Mouse (Mus musculus) intestine, postnatal 0 days (tissue): ENCODE results near the gene Drd1. TPM values are rescaled to one million over a fixed set of nuclear protein-coding genes. Genes with fewer than 3 reads are reported as not detected.

Source experiments
- ATAC-seq: fragments of 200-750 bp; cut with Nextera tagmentation; 2 replicates; pipeline ENCODE4 v1.8.0; 2017; ENCODE audit warnings: mild to moderate bottlenecking, moderate TSS enrichment, moderate library complexity
- H3K27ac ChIP-seq: fragments of 300-500 bp; sonication (generic); 2 replicates; pipeline ENCODE4 v1.5.1; 2014; ENCODE audit warnings: mild to moderate bottlenecking, low read depth, low read length, moderate library complexity
- H3K27me3 ChIP-seq: fragments of 300-500 bp; sonication (generic); replicated peaks from 2 replicates; pipeline ENCODE4 v1.6.1; 2014; ENCODE audit warnings: low read length, mixed read lengths; ENCODE audit not compliant: control insufficient read depth, insufficient read depth
- H3K36me3 ChIP-seq: fragments of 300-500 bp; sonication (generic); 2 replicates; pipeline ENCODE4 v1.6.1; 2014; ENCODE audit warnings: mild to moderate bottlenecking, moderate library complexity; ENCODE audit not compliant: control insufficient read depth, insufficient read depth
- H3K4me1 ChIP-seq: fragments of 300-500 bp; sonication (generic); replicated peaks from 2 replicates; pipeline ENCODE4 v1.6.1; 2014; ENCODE audit warnings: antibody characterized with exemption, low read length, mixed read lengths; ENCODE audit not compliant: control insufficient read depth, insufficient read depth
- H3K4me2 ChIP-seq: fragments of 300-500 bp; sonication (generic); replicated peaks from 2 replicates; pipeline ENCODE4 v1.6.1; 2014; ENCODE audit warnings: low read depth, mild to moderate bottlenecking, moderate library complexity
- H3K4me3 ChIP-seq: fragments of 300-500 bp; sonication (generic); 2 replicates; pipeline ENCODE4 v1.5.1; 2014; ENCODE audit warnings: low read depth, low read length
- H3K9ac ChIP-seq: fragments of 300-500 bp; sonication (generic); 2 replicates; pipeline ENCODE4 v1.6.1; 2014; ENCODE audit warnings: mild to moderate bottlenecking, low read depth, low read length
- H3K9me3 ChIP-seq: fragments of 300-500 bp; sonication (generic); 2 replicates; pipeline ENCODE4 v1.6.1; 2016; ENCODE audit warnings: mixed run types; ENCODE audit not compliant: control insufficient read depth
- CTCF ChIP-seq: sonication (generic); IDR thresholded peaks from 2 replicates; pipeline ENCODE4 v1.5.1; 2016; ENCODE audit warnings: low read depth, mild to moderate bottlenecking, control low read depth, antibody characterized with exemption, moderate library complexity
- WGBS: fragments of 180-500 bp; shearing (Covaris S2); extraction: QIAGEN DNeasy Blood & Tissue Kit; methylation state at CpG from one replicate; pipeline ENCODE4 v1.1.7; 2014; 5-methylcytosine and 5-hydroxymethylcytosine counted together
- polyA plus RNA-seq: library from polyadenylated mRNA; unstranded; fragments of >200 nt; fragmentation: Nextera tagmentation; extraction: Ambion mirVana; gene quantifications from 2 replicates; pipeline ENCODE4 v1.2.1, GENCODE M21; 2015

Gene Drd1
- polyA plus RNA-seq, 1 experiment from 2014 or later: 0.20 TPM

GRCm38 (mm10) chr13:54071606-54072331, 16.3 kb upstream of the Drd1 start, which contains the start of gene Sfxn1:
Sfxn1 (plus strand) TSS chr13:54071869.
- Histone ChIP-seq H3K4me2 (peak within 1 kb of the TSS; percentile 79), H3K27ac (peak within 1 kb of the TSS; percentile 82), H3K9ac (peak within 1 kb of the TSS; percentile 85), H3K9me3 (no peaks in the 10 kb centered on the region), H3K4me1 (no peaks in the 10 kb centered on the region), H3K36me3 (no peaks in the 10 kb centered on the region), H3K27me3 (no peaks in the 10 kb centered on the region), H3K4me3 (peak within 1 kb of the TSS; percentile 85)
- ATAC-seq: peak; percentile 84
- WGBS: under 1% methylated on average over 69 of the region's 74 CpGs
- no peak for TF ChIP-seq CTCF

GRCm38 (mm10) chr13:54071011-54071410, 15.5 kb upstream of the Drd1 start:
- 91% methylated on average over 9 of the region's 9 CpGs for WGBS
- no peak for ATAC-seq
- Histone ChIP-seq H3K27me3 (no peaks in the 10 kb centered on the region), H3K27ac (no peak overlapping the region), H3K4me3 (no peak overlapping the region), H3K4me2 (no peak overlapping the region), H3K36me3 (no peaks in the 10 kb centered on the region), H3K9me3 (no peaks in the 10 kb centered on the region), H3K4me1 (no peaks in the 10 kb centered on the region), H3K9ac (no peak overlapping the region)
- TF ChIP-seq CTCF: no peak

- no peak overlapping the region for H3K27ac ChIP-seq
- no peaks in the 10 kb centered on the region for H3K36me3 ChIP-seq
- no peak overlapping the region for H3K4me3 ChIP-seq
- 34% methylated on average over 6 of the region's 6 CpGs for WGBS
- H3K9ac ChIP-seq: no peak overlapping the region
- H3K4me1 ChIP-seq: no peaks in the 10 kb centered on the region
- no peaks in the 10 kb centered on the region for H3K9me3 ChIP-seq
- H3K4me2 ChIP-seq: no peak overlapping the region
- 0 out of 2 replicates have a peak, but pooled peaks have one; percentile 34 for ATAC-seq
- no peaks in the 10 kb centered on the region for H3K27me3 ChIP-seq
- TF ChIP-seq CTCF: no peak
Measured at GRCm38 (mm10) chr13:54067617-54068166, 12.2 kb upstream of the Drd1 start.

GRCm38 (mm10) chr13:54066081-54066746, 10.7 kb upstream of the Drd1 start:
- no peaks in the 10 kb centered on the region for H3K27me3 ChIP-seq
- H3K9me3 ChIP-seq: no peaks in the 10 kb centered on the region
- H3K4me3 ChIP-seq: no peak overlapping the region
- no peaks in the 10 kb centered on the region for H3K36me3 ChIP-seq
- no peak overlapping the region for H3K27ac ChIP-seq
- no peak overlapping the region for H3K4me2 ChIP-seq
- TF ChIP-seq CTCF: no peak
- no peaks in the 10 kb centered on the region for H3K4me1 ChIP-seq
- 55% methylated on average over 3 of the region's 3 CpGs for WGBS
- H3K9ac ChIP-seq: no peak overlapping the region
- no peak for ATAC-seq

- Histone ChIP-seq H3K4me3 (no peak overlapping the region), H3K27ac (no peak overlapping the region), H3K9me3 (no peaks in the 10 kb centered on the region), H3K27me3 (no peaks in the 10 kb centered on the region), H3K36me3 (no peaks in the 10 kb centered on the region), H3K9ac (no peak overlapping the region), H3K4me2 (no peak overlapping the region), H3K4me1 (no peaks in the 10 kb centered on the region)
- ATAC-seq: no peak
- TF ChIP-seq CTCF: peak; percentile 68
- 3% methylated on average over 3 of the region's 3 CpGs for WGBS
Measured at GRCm38 (mm10) chr13:54063292-54063691, 7.8 kb upstream of the Drd1 start.

GRCm38 (mm10) chr13:54062068-54062467, 6.6 kb upstream of the Drd1 start:
- Histone ChIP-seq H3K27ac (no peak overlapping the region), H3K27me3 (no peaks in the 10 kb centered on the region), H3K4me1 (no peaks in the 10 kb centered on the region), H3K36me3 (no peaks in the 10 kb centered on the region), H3K4me2 (no peak overlapping the region), H3K4me3 (no peak overlapping the region), H3K9me3 (no peaks in the 10 kb centered on the region), H3K9ac (no peak overlapping the region)
- ATAC-seq: no peak
- 84% methylated on average over 3 of the region's 3 CpGs for WGBS
- TF ChIP-seq CTCF: peak; percentile 22; the same call in 1 of the 2 replicates
